Mouse (Mus musculus) retina, embryonic 14.5 days (tissue): ENCODE data around the gene Golga1.
"Not testable (repeated sequence)": the region's sequence is repeated elsewhere in the genome, so short reads cannot be mapped to it uniquely, and the experiment has no call there.

ENCODE experiments used
- DNase-seq: peaks from one replicate; pipeline ENCODE4 v3.0.0-alpha.2; 2015; ENCODE audit warnings: low spot score

Gene Golga1

GRCm38 (mm10) chr2:39065400-39065987 lies at the start of gene Golga1:
Gene Golga1, minus strand, starts transcription at chr2:39065541.
- peak; percentile 94 for DNase-seq

- DNase-seq = no peak
Observed at GRCm38 (mm10) chr2:39114093-39114492, 48.8 kb upstream of the Golga1 start.

- DNase-seq = no peak
Observed at GRCm38 (mm10) chr2:39110514-39110913, 45.2 kb upstream of the Golga1 start.

GRCm38 (mm10) chr2:39109712-39110111 lies 44.4 kb upstream of the Golga1 start:
- DNase-seq = not testable (repeated sequence)

GRCm38 (mm10) chr2:39099951-39100350 lies 34.6 kb upstream of the Golga1 start:
- not testable (repeated sequence) for DNase-seq

DNA sequence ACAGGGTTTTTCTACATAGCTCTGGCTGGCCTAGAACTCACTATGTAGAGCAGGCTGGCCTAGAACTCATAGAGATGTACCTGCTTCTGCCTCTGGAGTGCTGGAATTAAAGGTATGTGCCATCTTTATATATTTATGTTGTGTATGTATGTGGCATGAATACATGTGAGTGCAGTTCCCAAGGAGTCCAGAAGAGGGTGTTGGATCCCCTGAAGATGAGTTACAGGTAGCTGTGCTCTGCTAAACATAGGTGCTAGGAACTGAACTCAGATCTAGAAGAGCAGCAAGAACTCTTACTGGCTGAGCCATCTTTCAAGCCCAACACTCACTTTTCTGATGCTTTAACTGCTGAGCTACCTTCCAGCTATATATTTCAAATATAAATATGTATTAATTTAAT lies 32.7 kb upstream of the Golga1 start:
- DNase-seq = peak; percentile 18

- DNase-seq = no peak
Observed at GRCm38 (mm10) chr2:39091966-39092365, 26.6 kb upstream of the Golga1 start.

DNA sequence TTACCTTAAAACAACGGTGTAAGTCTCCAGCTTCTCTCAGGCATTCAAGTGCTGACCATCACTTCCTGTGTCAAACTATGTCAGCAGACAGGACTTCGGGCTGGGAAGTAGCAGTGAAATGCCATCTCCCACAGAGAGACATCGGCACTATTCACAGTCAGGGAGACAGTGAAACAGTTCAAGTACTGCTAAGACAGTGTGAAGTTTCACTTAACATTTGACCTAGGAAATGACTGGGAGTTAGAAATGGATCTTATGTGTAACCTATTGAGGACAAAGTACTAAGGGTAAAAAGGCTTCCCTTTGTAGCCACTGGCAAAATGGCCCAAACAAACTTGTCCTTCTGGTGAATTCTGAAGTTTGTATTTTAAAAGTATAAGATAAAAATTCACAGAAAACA lies 17.4 kb upstream of the Golga1 start:
- DNase-seq = no peak

- no peak for DNase-seq
Observed at GRCm38 (mm10) chr2:39070666-39071065, 5.3 kb upstream of the Golga1 start.

DNA sequence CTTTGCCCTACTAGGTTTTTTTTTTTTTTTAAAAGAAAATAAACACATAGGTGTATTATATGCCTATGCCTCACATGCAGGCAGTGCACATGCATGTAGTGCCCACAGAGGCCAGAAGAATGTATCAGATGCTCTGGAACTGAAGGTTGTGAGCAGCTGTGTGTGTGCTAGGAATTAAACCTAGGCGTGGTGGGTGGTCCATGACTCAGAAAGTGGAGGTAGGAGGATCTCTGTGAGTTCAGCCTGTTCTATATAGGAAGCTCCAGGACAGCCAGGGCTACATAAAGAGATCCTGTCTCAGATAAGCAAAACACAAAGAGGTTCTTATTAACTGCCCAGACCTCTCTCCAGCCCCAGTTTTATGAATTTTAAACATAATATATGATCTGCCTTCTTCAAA lies 3.8 kb upstream of the Golga1 start:
- DNase-seq = no peak

DNA sequence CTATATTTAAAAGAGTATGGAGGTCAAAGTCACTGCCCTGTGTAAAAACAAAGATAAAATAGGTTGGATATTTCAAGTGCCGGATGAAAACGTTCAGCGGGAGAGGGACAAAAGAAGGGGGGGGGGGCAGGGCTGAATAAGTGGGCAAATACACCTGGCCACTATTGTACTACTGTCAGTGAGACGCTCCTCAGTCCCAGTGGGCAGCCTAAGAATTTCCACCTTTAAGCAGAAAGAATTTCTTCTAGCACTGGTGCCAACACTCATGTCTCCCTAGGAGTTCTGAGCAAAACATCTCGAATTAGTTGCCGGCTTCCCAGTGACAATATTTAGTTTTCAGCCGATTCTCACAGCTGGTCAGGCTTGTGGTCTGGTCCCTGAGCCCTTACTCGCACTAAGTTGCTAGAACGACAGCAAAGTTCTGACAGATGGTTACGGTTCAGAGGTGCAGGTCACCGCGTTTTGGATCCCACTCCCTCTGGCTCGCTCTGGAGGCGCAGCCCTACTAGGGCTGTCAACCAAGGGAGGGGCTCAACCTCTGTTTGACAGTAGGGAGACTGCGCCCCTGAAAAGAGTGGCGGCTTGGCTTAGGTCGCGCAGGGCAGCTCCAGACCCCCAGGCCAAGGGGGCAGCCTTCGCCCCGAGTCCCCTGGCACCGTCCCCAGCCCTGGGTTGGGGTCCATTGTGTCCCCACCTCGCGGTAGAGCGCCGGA lies 498 bp downstream of the Golga1 start:
- DNase-seq = no peak

DNA sequence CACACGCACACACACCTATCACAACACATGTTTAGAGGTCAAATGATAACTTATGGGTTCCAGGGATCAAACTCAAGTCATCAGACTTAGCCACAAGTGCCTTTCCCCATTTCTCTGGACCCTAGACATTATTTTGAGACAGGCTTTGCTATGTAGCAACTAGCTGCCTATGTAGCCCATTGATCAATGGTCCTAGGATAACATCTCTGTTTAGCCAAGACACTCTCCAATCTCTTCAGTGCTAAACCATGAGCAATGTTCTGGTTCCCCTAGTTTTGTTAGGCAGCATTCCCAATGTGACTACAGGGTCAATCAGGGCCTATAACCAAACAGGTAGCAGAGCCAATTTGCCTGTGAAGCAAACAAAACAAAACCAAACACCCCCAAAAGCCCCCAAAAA lies 16.8 kb downstream of the Golga1 start:
- DNase-seq = no peak

DNA sequence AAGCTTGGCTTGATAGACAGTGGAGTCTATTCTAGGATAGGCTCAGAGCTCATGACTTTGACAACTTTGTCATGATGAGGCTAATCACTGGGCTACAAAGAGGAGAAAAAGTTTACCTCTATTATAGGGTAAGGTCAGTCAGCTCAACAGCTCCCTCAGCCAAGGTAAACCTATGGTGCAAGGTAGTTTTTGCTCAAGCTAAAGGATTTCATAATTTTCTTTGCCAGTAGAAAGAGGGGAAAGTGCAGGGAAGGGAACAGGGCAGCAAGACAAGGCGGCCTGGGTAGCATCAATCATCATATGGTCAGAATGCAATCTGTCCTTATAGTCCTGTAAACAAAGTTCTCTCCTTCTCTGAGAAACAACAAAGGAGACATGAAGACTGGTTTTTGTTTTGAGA lies 25.1 kb downstream of the Golga1 start:
- DNase-seq = no peak

DNA sequence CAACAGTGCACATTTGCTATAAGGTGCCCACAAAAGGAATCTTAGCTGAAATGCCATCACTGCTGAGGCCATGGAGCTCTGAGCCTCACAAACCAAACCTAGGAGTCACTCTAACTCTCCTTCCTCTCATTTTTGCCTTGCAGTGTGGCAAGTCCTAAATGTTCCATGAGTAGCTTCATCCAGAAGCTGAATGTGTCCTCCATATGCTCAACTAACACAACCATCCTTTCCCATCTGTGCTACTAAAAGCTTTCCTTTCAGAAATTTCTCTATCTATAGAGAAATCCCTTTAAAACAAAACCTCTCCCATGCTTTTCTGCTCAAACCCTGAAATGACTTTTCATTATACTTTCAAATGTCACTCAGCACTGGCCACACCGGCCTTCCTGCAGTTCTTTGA lies 33.7 kb downstream of the Golga1 start:
- no peak for DNase-seq

- DNase-seq = no peak
Observed at GRCm38 (mm10) chr2:39020004-39020403, 45.3 kb downstream of the Golga1 start.

DNA sequence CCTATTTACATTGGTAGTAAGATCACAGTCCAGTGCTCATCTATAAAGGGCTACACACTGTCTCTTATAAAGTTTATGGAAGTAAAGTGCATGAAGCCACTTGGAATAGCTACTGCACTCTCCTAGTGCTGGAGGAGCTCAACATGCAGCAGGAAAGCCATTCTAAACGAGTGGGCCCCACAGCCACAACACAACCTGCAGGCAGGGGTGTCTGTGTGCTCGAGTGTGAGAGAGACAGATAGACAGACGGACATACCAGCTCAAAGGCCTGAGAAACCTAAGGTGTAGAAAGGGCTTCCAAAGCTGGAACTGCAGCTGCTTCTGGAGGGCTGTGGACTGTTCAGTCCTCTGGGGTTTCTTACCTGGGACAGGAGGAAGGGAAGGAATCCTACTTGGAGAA lies 48.8 kb downstream of the Golga1 start:
- no peak for DNase-seq

- no peak for DNase-seq
Observed at GRCm38 (mm10) chr2:39012768-39013279, 52.5 kb downstream of the Golga1 start.

DNA sequence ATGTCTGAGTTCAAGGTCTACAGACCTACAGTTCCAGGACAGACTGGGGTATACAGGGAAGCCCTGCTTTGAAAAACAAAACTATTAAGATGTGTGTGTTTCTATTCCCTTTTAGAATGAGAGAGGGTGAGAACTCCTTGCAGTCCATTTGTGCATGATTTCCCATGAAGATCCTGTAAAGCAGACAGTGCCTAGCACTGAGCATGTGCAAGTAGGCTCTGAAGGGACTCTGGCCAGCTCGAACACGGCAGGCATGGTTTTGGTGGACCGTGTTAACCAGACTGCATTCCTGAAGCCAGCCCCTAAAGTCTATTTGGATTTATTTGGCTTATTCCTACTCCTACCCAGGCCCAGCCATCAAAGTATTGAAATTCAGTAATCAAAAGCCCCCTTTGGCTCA lies 53.4 kb downstream of the Golga1 start:
- DNase-seq = no peak

GRCm38 (mm10) chr2:39011264-39011663 lies 54.1 kb downstream of the Golga1 start:
- DNase-seq = no peak

DNA sequence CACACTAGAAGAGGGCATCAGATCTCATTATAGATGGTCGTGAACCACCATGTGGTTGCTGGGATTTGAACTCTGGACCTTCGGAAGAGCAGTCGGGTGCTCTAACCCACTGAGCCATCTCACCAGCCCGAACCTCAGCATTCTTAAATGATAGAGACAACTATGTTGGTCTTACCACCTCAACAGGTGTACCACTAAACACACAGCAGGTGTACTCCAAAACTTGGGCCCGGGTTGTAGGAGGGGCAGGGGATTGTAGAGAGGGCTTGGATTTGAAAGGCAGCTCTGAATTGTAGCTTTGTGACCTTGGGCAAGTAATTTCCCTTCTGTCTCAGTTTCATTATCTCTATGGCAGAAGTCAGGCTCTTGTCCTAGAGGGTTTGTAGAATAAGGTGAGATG lies 55.2 kb downstream of the Golga1 start:
- DNase-seq = not testable (repeated sequence)

DNA sequence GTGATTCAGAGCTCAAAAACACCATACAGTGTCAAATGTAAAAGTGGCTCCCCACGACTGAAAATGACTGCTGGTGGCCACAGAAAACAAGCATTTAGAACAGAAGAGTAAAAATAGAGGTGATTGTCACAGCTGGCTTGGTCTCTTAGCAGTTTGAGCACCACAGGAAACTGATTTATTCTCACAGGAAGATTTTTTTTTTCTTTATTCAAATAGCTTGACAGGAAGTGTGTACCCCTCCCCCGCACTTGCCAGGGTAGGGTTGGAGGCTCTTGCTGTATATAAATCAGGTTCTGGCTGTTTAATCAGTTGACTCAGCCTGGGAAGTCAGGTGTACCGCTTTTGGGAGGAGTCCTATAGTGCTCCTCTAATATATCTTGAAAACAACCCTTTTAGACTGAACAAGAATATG lies 56.4 kb downstream of the Golga1 start:
- DNase-seq = no peak

GRCm38 (mm10) chr2:39008350-39008851 lies 56.9 kb downstream of the Golga1 start:
- no peak for DNase-seq

DNA sequence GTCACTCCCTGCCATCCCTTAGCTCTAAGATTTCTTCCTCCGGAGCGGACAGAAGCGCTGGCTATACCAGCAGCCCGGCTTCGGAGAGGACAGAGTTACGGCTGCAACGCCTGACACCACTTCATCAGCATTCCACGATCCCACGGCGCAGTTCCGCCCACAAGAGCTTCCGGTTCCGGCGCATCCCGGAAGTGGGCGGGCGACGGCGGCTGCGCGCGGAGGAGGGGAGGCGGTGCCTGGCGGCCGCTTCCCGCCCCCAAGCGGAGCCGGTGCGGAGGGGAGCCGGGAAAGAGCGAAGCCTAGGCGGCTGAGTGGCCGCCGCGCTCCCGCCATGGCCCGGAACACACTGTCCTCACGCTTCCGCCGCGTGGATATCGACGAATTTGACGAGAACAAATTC lies 57.5 kb downstream of the Golga1 start:
- DNase-seq = peak; percentile 92
